Mouse (Mus musculus): Measurements from ENCODE around the gene 5730480H06Rik. TPM values are rescaled to one million over a fixed set of nuclear protein-coding genes. Genes with fewer than 3 reads are reported as not detected.

The 5730480H06Rik gene
- 6.6 and 7.6 TPM in 2 replicates for polyA plus RNA-seq (2015; fragmentation: Nextera tagmentation; extraction: Ambion mirVana)

GRCm38 (mm10) chr5:48327652-48328051, at the start of gene 5730480H06Rik:
Gene 5730480H06Rik (plus strand): TSS chr5:48327952.
- ATAC-seq (no peak), DNase-seq (no peak)
- Histone ChIP-seq H3K4me2 (ENCODE audit: low read depth, low read length) (no peak within 1 kb of the TSS), H3K9ac (replicated peaks) (no peak within 1 kb of the TSS), H3K9me3 (ENCODE audit: low read length) (no peaks in the 10 kb centered on the region), H3K4me3 (ENCODE audit: low read depth, low read length) (no peak within 1 kb of the TSS), H3K36me3 (replicated peaks; ENCODE audit: insufficient read depth, low read length) (no peaks in the 10 kb centered on the region), H3K27me3 (ENCODE audit: insufficient read depth, low read length) (no peaks in the 10 kb centered on the region), H3K27ac (ENCODE audit: low read depth) (no peak within 1 kb of the TSS), H3K4me1 (ENCODE audit: insufficient read depth) (no peaks in the 10 kb centered on the region)
- 88% methylated on average over 8 of the region's 8 CpGs for WGBS (ENCODE audit: insufficient replicate concordance)
- TF ChIP-seq EP300 (IDR thresholded peaks at IDR 0.05; ENCODE audit: low read depth), result no peak
- no peak for TF ChIP-seq CTCF (IDR thresholded peaks at IDR 0.05; ENCODE audit: low read depth)

GRCm38 (mm10) chr5:48301186-48301585, 26.6 kb upstream of the 5730480H06Rik start:
- WGBS (ENCODE audit: insufficient replicate concordance), result 76% methylated on average over 3 of the region's 3 CpGs
- TF ChIP-seq EP300 (IDR thresholded peaks at IDR 0.05; ENCODE audit: low read depth) (no peak), CTCF (IDR thresholded peaks at IDR 0.05; ENCODE audit: low read depth) (no peak)
- ATAC-seq (no peak), DNase-seq (no peak)
- Histone ChIP-seq H3K4me1 (ENCODE audit: insufficient read depth) (no peaks in the 10 kb centered on the region), H3K4me3 (ENCODE audit: low read depth, low read length) (no peak overlapping the region), H3K36me3 (replicated peaks; ENCODE audit: insufficient read depth, low read length) (no peaks in the 10 kb centered on the region), H3K9ac (replicated peaks) (no peak overlapping the region), H3K27me3 (ENCODE audit: insufficient read depth, low read length) (no peaks in the 10 kb centered on the region), H3K4me2 (ENCODE audit: low read depth, low read length) (no peak overlapping the region), H3K9me3 (ENCODE audit: low read length) (no peaks in the 10 kb centered on the region), H3K27ac (ENCODE audit: low read depth) (no peak overlapping the region)

- H3K4me3 ChIP-seq (ENCODE audit: low read depth, low read length), result no peak overlapping the region
- H3K27ac ChIP-seq (ENCODE audit: low read depth), result no peak overlapping the region
- no peaks in the 10 kb centered on the region for H3K4me1 ChIP-seq (ENCODE audit: insufficient read depth)
- no peaks in the 10 kb centered on the region for H3K9me3 ChIP-seq (ENCODE audit: low read length)
- H3K4me2 ChIP-seq (ENCODE audit: low read depth, low read length), result no peak overlapping the region
- 33% methylated on average over 6 of the region's 6 CpGs for WGBS (ENCODE audit: insufficient replicate concordance)
- no peak for ATAC-seq
- no peaks in the 10 kb centered on the region for H3K27me3 ChIP-seq (ENCODE audit: insufficient read depth, low read length)
- no peak for TF ChIP-seq EP300 (IDR thresholded peaks at IDR 0.05; ENCODE audit: low read depth)
- TF ChIP-seq CTCF (IDR thresholded peaks at IDR 0.05; ENCODE audit: low read depth), result no peak
- H3K36me3 ChIP-seq (replicated peaks; ENCODE audit: insufficient read depth, low read length), result no peaks in the 10 kb centered on the region
- no peak for DNase-seq
- no peak overlapping the region for H3K9ac ChIP-seq (replicated peaks)
Observed at GRCm38 (mm10) chr5:48315057-48315602, 12.6 kb upstream of the 5730480H06Rik start.

DNA sequence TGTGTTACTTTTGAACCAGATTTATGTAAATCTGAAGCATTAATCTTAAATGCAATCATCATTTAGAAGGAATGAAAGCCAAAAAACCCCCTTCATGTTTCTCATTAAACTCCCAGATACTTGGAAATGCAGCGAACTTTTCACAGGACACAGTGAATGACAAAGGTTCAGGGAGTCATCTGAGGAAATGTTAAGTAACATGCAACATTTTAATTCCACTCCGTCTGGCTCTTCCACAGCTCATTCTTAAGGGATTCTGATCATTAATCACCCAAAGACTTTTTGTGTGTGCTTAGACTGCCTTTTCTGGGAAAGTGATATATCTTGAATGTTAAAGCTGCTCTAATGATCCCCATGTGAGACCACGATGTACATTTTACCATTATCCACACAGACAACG, 7.2 kb upstream of the 5730480H06Rik start:
- DNase-seq (no peak), ATAC-seq (no peak)
- no peaks in the 10 kb centered on the region for H3K9me3 ChIP-seq (ENCODE audit: low read length)
- WGBS (ENCODE audit: insufficient replicate concordance), result 71% methylated on average over 4 of the region's 4 CpGs
- no peak overlapping the region for H3K9ac ChIP-seq (replicated peaks)
- no peak overlapping the region for H3K27ac ChIP-seq (ENCODE audit: low read depth)
- TF ChIP-seq CTCF (IDR thresholded peaks at IDR 0.05; ENCODE audit: low read depth), result no peak
- TF ChIP-seq EP300 (IDR thresholded peaks at IDR 0.05; ENCODE audit: low read depth), result no peak
- no peaks in the 10 kb centered on the region for H3K27me3 ChIP-seq (ENCODE audit: insufficient read depth, low read length)
- H3K4me3 ChIP-seq (ENCODE audit: low read depth, low read length), result no peak overlapping the region
- no peak overlapping the region for H3K4me2 ChIP-seq (ENCODE audit: low read depth, low read length)
- H3K4me1 ChIP-seq (ENCODE audit: insufficient read depth), result no peaks in the 10 kb centered on the region
- no peaks in the 10 kb centered on the region for H3K36me3 ChIP-seq (replicated peaks; ENCODE audit: insufficient read depth, low read length)

DNA sequence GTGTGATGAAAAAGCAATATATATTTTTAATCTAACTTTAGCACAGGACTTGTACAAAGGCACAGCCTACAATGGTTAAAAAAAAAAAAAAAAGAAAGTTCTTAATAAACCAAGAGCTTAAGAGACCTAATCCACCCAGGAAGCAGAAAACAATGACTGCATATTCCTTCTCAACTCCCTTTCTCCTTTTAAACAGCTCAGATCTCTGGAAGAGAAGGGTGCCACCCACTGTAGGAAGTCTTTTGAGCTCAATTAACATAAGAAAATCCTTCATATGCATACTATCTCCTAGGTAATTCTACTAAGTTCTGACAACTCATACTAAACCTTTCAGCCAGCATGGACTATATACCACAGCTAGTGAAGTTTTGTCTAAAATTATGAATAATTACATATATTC, 1.5 kb upstream of the 5730480H06Rik start:
- no peaks in the 10 kb centered on the region for H3K9me3 ChIP-seq (ENCODE audit: low read length)
- H3K4me3 ChIP-seq (ENCODE audit: low read depth, low read length), result no peak overlapping the region
- H3K4me2 ChIP-seq (ENCODE audit: low read depth, low read length), result no peak overlapping the region
- H3K27ac ChIP-seq (ENCODE audit: low read depth), result no peak overlapping the region
- H3K9ac ChIP-seq (replicated peaks), result no peak overlapping the region
- no peak for TF ChIP-seq EP300 (IDR thresholded peaks at IDR 0.05; ENCODE audit: low read depth)
- ATAC-seq (no peak), DNase-seq (no peak)
- H3K36me3 ChIP-seq (replicated peaks; ENCODE audit: insufficient read depth, low read length), result no peaks in the 10 kb centered on the region
- H3K27me3 ChIP-seq (ENCODE audit: insufficient read depth, low read length), result no peaks in the 10 kb centered on the region
- no peaks in the 10 kb centered on the region for H3K4me1 ChIP-seq (ENCODE audit: insufficient read depth)

- H3K4me2 ChIP-seq (ENCODE audit: low read depth, low read length), result no peak overlapping the region
- H3K9ac ChIP-seq (replicated peaks), result no peak overlapping the region
- H3K9me3 ChIP-seq (ENCODE audit: low read length), result no peaks in the 10 kb centered on the region
- no peaks in the 10 kb centered on the region for H3K27me3 ChIP-seq (ENCODE audit: insufficient read depth, low read length)
- WGBS (ENCODE audit: insufficient replicate concordance), result 89% methylated on average over 2 of the region's 2 CpGs
- no peak for ATAC-seq
- H3K4me1 ChIP-seq (ENCODE audit: insufficient read depth), result no peaks in the 10 kb centered on the region
- no peak for DNase-seq
- H3K4me3 ChIP-seq (ENCODE audit: low read depth, low read length), result no peak overlapping the region
- no peak overlapping the region for H3K27ac ChIP-seq (ENCODE audit: low read depth)
- no peaks in the 10 kb centered on the region for H3K36me3 ChIP-seq (replicated peaks; ENCODE audit: insufficient read depth, low read length)
- TF ChIP-seq CTCF (IDR thresholded peaks at IDR 0.05; ENCODE audit: low read depth) (no peak), EP300 (IDR thresholded peaks at IDR 0.05; ENCODE audit: low read depth) (no peak)
Observed at GRCm38 (mm10) chr5:48329751-48330150, 2.0 kb downstream of the 5730480H06Rik start.

DNA sequence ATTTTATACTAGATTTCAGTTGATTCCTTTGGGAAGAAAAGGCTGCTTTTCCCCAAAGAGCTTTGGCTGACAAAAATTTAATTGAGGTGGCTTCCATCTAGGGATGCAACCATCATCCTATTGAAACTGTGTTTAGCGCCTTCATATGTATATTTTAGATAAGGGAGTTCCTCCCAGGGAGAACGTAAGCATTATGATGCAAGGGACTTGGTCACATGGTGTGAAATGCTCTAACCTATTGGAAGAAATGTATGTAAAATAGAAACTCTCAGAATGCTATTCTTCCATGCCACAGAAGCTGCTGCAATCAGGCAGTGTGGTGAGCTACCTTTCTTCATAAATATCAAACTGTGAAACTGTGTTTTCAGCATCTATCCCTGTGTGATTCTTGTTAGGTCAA, 3.1 kb downstream of the 5730480H06Rik start:
- Histone ChIP-seq H3K4me1 (ENCODE audit: insufficient read depth) (no peaks in the 10 kb centered on the region), H3K9me3 (ENCODE audit: low read length) (no peaks in the 10 kb centered on the region), H3K4me2 (ENCODE audit: low read depth, low read length) (no peak overlapping the region), H3K27me3 (ENCODE audit: insufficient read depth, low read length) (no peaks in the 10 kb centered on the region), H3K27ac (ENCODE audit: low read depth) (no peak overlapping the region), H3K9ac (replicated peaks) (no peak overlapping the region), H3K4me3 (ENCODE audit: low read depth, low read length) (no peak overlapping the region), H3K36me3 (replicated peaks; ENCODE audit: insufficient read depth, low read length) (no peaks in the 10 kb centered on the region)
- 54% methylated on average over 2 of the region's 2 CpGs for WGBS (ENCODE audit: insufficient replicate concordance)
- TF ChIP-seq EP300 (IDR thresholded peaks at IDR 0.05; ENCODE audit: low read depth), result no peak
- no peak for TF ChIP-seq CTCF (IDR thresholded peaks at IDR 0.05; ENCODE audit: low read depth)
- no peak for ATAC-seq
- DNase-seq, result no peak

Data from liver, postnatal 0 days (tissue).